Mouse (Mus musculus) heart, postnatal 36 days (tissue): ENCODE results near the gene Pan2. TPM values are rescaled to one million over a fixed set of nuclear protein-coding genes. Genes with fewer than 3 reads are reported as not detected.
"Not testable (repeated sequence)": the region's sequence is repeated elsewhere in the genome, so short reads cannot be mapped to it uniquely, and the experiment has no call there.

Experiments used
- DNase-seq, 2 experiments: peaks; one replicate each; pipeline ENCODE4 v3.0.0; 2021 to 2022
- intact Hi-C: fragments of 180-260 bp; cut with DNase I; formaldehyde crosslinking; loops from one replicate; pipeline ENCODE4 v1.15.1; 2025
- total RNA-seq, 2 experiments: library from RNA; stranded (reverse); gene quantifications; 2 replicates each; pipeline ENCODE4 v1.2.3; 2021

Pan2 gene
- total RNA-seq, 2 experiments from 2014 or later, result 7.5 to 7.6 TPM

GRCm38 (mm10) chr10:128332358-128333249 lies 29.5 kb downstream of the Pan2 start:
- DNase-seq, intact Hi-C loops: not testable (repeated sequence)

- intact Hi-C loops, result loop anchor here (2.0 to 5.0 kb wide), 3 partner anchors 42 to 119 kb away; partner anchors contain the start of genes Ankrd52, Nabp2 and Rnf41
- peak; percentile 80 to 86 for DNase-seq
Observed at GRCm38 (mm10) chr10:128335582-128335981, 32.4 kb downstream of the Pan2 start.

GRCm38 (mm10) chr10:128336195-128336594 lies 33.1 kb downstream of the Pan2 start:
- no peak for DNase-seq
- intact Hi-C loops, result loop anchor here (2.0 to 5.0 kb wide), 2 partner anchors 23 to 41 kb away; partner anchors contain the start of gene Ankrd52

GRCm38 (mm10) chr10:128336597-128336996 lies 33.5 kb downstream of the Pan2 start:
- DNase-seq, result no peak
- intact Hi-C loops, result loop anchor here (2.0 to 5.0 kb wide), 2 partner anchors 22 to 41 kb away; partner anchors contain the start of gene Ankrd52

- intact Hi-C loops, result loop anchor here (1.0 to 5.0 kb wide), 4 partner anchors 21 to 120 kb away; partner anchors contain the start of genes Ankrd52 and Pan2
- DNase-seq, result peak; percentile 97
Observed at GRCm38 (mm10) chr10:128337306-128338181, 34.4 kb downstream of the Pan2 start, which contains the start of gene Cs. Gene Cs, plus strand, starts transcription at chr10:128337734.

- intact Hi-C loops, result loop anchor here (5.0 kb wide), 1 partner anchor 39 kb away; the partner anchor contains the start of gene Ankrd52
Observed at GRCm38 (mm10) chr10:128338415-128338814, 35.3 kb downstream of the Pan2 start.

GRCm38 (mm10) chr10:128338948-128339347 lies 35.8 kb downstream of the Pan2 start:
- intact Hi-C loops, result loop anchor here (5.0 kb wide), 1 partner anchor 38 kb away; the partner anchor contains the start of gene Ankrd52
- DNase-seq, result no peak

More at GRCm38 (mm10) chr10:128338415-128338814, 35.3 kb downstream of the Pan2 start:
- no peak for DNase-seq

GRCm38 (mm10) chr10:128340257-128340656 lies 37.1 kb downstream of the Pan2 start:
- intact Hi-C loops, result no loop called here
- no peak for DNase-seq

- intact Hi-C loops, result no loop called here
- no peak for DNase-seq
Observed at GRCm38 (mm10) chr10:128343436-128343835, 40.3 kb downstream of the Pan2 start.

GRCm38 (mm10) chr10:128344568-128345275 lies 41.6 kb downstream of the Pan2 start:
- intact Hi-C loops, result no loop called here
- DNase-seq, result peak; percentile 73 to 78

- intact Hi-C loops, result no loop called here
- no peak for DNase-seq
Observed at GRCm38 (mm10) chr10:128347541-128347940, 44.4 kb downstream of the Pan2 start.

- intact Hi-C loops, result loop anchor here (2.0 kb wide), 1 partner anchor 22 kb away; the partner anchor contains the start of gene Cs
- DNase-seq, result peak in 1 of 2 experiments; percentile 55
Observed at GRCm38 (mm10) chr10:128358796-128359195, 55.7 kb downstream of the Pan2 start.

- no peak for DNase-seq
- intact Hi-C loops, result loop anchor here (2.0 kb wide), 1 partner anchor 22 kb away; the partner anchor contains the start of gene Cs
Observed at GRCm38 (mm10) chr10:128359226-128359625, 56.1 kb downstream of the Pan2 start.

- intact Hi-C loops, result loop anchor here (1.0 kb wide), 1 partner anchor 93 kb away; no protein-coding TSS in a partner anchor
- no peak for DNase-seq
Observed at GRCm38 (mm10) chr10:128361836-128362235, 58.7 kb downstream of the Pan2 start.

GRCm38 (mm10) chr10:128362568-128362967 lies 59.4 kb downstream of the Pan2 start:
- intact Hi-C loops, result loop anchor here (1.0 kb wide), 1 partner anchor 93 kb away; no protein-coding TSS in a partner anchor
- DNase-seq, result peak in 1 of 2 experiments; percentile 57

GRCm38 (mm10) chr10:128367899-128368401 lies 64.8 kb downstream of the Pan2 start:
- DNase-seq, result no peak
- intact Hi-C loops, result no loop called here

- intact Hi-C loops, result no loop called here
- peak; percentile 88 to 92 for DNase-seq
Observed at GRCm38 (mm10) chr10:128368402-128369217, 65.5 kb downstream of the Pan2 start, which contains the start of gene Coq10a. Gene Coq10a, minus strand, starts transcription at chr10:128368997.

- DNase-seq, result no peak
- intact Hi-C loops, result no loop called here
Observed at GRCm38 (mm10) chr10:128369218-128369543, 66.0 kb downstream of the Pan2 start.
